Mouse (Mus musculus) embryo, embryonic 10 days (tissue): ENCODE data around the gene Itga3.
A peak's percentile ranks its signal among the peaks of the same experiment; 100 is the strongest.

Experiments
- DNase-seq: peaks from one replicate; pipeline ENCODE4 v3.0.0-alpha.2; 2015; ENCODE audit warnings: low spot score

The Itga3 gene

DNA sequence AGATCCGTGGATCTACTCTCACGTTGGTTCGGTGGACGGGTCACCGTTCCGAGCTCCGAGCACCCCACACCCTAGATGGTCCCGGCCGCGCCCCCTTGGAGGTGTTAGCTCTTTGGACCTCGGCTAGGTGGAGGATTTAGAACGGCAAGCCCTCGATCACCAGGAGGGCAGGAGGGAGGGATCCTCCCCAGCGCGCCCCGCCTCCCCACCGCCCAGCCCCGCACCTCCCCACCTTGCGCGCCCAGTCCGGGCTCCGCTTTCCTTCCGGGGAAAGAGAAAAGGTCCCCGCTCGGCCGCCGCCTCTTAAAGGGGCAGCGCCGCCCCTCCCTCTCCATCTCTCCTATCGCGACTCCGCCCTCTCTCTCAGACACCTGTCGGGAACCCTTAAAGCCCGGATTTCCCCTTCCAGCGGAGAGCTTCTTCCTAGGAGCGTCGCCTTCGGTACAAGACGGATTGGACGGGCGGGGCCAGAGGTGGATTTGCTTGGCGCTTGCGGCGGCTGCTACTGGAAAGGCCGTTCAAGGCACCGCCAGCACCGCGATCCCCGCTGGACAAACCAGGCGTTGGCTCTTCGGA, at the start of gene Itga3:
TSS of gene Itga3 (minus strand) at position 266 of the 576 bp plus-strand sequence.
- peak; percentile 79 for DNase-seq

DNA sequence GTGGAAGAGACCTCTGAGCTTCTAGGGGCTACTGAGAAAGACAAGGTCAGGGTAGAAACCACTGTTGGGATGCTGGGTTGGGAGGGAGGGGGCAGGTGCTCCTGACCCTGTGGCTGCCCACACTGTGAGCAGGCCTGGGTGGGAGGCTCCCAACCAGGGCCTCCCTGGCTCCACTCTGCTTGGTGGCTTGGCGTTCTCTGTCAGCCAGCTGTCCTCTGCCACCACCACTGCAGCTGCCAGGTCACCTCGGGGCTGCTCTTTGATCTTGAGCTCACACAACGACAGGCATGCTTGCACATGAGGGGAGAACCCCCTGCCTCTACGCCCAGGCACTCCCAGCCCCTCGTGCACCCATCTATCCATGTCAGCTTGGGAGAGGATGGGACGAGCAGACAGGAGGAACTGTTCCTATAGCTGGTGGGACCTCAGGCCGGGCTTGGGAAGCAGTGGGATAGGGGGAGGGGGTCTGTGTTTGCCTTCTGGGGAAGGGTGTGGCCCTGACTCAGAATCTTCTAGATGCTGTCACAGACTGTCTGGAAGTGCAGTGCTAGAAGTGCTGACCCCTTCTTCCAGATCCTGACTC, 48.9 kb upstream of the Itga3 start:
- no peak for DNase-seq

DNA sequence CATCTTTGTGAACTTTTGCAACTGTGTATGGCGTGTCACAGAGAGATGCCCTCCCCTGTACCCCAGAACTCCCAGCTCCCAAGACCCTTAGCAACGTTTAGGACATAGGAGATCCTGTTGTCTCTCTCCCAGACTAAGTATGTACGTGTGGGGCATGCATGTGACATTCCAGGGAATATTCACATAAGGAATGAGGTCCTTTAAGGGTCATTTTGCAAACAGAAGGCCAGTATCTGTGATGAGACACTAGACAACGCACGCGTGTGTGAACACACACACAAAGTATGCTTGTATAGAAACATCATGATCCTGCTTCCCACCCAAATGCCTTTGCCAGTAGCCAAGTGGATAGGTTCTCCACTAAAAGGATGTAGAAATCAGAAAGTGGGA, 45.5 kb upstream of the Itga3 start:
- no peak for DNase-seq

DNA sequence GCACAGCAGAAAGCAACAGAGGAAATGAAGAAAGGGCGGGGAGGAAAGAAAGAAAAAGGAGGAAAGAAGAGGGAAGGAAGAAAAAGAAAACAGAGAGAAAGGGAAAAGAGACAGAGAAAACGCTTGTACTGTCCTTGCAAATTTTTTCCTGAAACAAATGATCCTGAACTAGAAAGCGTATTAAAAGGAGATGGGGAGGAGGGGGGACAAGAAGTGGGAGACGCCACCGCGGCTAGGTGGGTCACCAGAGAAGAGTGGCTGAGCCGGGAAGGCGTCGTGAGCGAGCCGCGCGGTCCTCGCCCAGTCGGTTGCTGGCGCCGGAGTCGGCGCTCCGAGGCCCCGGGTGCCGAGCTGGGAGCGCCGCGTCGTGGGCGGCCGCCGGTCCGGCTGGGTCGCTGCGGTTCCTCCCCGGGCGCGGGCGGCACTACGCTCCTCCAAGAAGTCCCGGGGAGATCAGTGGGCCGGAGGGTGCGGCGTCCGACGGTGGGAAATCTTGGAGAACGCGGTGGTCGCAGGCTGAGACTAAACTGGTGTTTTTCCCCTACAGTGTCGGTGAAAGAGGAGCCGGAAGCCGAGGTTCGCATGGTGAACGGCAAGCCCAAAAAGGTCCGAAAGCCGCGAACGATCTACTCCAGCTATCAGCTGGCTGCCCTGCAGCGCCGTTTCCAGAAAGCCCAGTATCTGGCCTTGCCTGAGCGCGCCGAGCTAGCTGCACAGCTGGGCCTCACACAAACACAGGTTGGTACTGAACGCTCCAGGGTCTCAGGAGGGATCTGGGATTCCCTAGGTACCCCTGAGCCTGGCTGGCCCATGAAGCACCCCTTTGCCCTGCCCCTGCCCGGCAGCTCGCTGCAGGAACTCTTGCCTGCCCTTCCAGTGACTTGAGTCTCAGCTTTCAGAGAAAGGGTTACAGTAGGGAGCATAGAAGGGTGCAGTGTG, 44.8 kb upstream of the Itga3 start:
- no peak for DNase-seq

DNA sequence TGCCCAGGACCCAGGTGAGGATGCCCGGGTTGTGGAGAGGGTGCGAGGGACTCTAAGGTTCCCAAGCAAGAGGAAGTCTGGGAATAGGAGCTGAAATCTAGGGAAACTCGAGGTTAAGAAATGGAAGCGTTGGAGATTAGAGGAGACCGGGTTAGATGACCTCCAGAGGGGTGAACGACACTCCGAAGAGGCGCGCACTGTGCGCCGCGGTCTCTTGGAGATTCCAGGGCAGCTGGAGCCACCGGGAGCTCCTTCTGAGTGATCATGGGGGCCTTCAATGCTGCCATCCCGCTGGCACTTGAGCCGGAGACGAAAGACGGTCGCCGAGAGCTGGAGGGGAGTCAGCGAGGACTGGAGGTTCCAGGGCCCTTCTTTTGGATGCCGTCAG, 44.0 kb upstream of the Itga3 start:
- DNase-seq, result no peak

DNA sequence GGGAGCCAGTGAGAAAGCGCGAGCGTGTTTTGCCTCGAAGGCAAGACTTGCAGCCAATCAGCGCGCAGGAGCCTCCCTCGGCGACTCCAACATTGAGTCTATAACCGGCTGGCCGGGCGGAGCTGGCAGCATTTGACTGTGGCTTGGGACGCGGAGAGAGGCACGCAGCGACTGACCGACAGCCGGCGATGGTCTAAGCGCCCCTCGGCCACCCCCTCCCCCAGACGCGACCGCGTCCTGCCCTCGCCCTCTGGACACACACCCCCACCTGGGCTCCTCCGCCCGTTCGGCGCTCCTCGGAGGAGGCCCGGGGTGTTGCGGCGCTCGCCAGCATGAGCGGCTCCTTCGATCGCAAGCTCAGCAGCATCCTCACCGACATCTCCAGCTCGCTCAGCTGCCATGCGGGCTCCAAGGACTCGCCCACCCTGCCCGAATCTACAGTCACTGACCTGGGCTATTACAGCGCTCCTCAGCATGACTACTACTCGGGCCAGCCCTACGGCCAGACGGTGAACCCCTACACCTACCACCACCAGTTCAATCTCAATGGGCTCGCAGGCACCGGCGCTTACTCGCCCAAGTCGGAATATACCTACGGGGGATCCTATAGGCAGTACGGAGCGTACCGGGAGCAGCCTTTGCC, 43.5 kb upstream of the Itga3 start, which contains the start of gene Dlx3:
TSS of gene Dlx3 (plus strand) at position 130 of the 643 bp plus-strand sequence.
- peak; percentile 88 for DNase-seq

DNA sequence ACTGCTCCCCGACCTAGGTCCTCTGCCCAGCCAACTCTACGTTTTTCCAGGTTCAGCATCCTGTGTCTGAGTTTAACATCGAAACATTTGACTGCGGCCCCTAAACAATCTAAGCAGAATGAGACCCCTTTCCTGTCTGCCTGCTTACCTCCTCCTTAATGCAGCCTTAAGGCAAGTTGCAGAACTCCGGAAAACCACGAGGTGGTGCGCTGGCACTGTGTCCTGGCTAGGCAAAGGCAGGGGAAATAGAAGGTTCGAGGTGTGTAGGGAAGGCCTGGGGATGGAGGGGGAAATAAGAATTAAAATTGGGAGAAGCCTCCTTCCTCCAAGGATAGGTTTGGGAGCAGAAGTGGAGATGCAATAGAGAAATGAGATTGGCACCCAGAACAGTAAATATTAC, 41.9 kb upstream of the Itga3 start:
- DNase-seq, result peak; percentile 91

DNA sequence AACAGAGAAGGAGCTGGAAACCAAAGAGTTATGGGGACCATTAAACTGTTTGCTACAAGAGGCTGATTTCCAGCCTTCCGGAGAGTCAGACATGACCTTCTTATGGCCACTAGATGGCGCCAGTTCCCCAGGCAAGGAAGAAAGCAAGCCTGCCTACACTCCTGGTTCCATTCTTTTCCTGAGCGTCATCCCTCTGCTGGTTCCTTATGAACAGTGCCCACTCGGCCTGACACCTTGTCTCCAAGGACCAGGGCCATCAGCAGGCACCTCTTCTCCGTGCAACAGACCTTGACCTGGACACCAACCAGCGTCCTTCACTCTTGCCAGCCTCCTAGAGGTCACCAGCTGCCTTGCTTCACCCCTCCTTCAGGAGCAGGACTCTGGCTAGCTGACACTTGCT, 40.4 kb upstream of the Itga3 start:
- DNase-seq, result peak; percentile 93

DNA sequence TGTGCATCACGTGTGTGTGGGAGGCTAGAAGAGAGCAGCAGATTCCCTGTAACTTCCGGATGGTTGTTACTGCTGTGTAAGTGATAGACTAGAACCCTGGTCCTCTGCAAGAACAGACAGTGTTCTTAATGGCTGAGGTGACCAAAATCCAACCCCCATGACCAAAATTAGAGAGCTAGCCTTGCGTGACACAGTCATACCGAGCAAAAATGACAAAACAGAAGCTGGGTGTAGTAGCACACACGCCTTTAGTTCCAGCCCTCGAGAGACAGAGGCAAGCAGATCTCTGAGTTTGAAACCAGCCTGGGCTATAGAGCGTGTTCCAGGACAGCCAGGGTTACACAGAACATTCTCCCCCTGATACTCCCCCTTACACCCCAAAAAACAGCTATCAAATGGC, 33.5 kb upstream of the Itga3 start:
- DNase-seq, result no peak

DNA sequence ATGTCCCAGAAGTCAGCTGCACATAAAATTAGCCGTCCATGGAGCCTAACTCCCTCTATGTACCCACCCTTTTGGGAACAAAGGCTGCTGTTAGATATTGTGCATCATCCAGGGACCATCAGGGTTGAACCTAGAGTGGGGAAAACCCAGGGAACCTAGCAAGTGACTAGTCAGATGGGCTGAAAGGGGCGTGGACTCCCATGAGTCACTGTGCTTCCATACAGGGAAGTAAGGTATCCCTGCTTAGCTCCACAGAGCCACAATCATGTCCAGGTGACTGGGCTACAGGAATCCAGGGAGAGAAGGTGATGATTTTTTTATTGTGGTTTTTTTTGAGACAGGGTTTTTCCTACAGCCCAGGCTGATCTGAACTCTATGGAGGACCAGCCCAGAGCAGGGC, 32.4 kb upstream of the Itga3 start:
- DNase-seq, result no peak

DNA sequence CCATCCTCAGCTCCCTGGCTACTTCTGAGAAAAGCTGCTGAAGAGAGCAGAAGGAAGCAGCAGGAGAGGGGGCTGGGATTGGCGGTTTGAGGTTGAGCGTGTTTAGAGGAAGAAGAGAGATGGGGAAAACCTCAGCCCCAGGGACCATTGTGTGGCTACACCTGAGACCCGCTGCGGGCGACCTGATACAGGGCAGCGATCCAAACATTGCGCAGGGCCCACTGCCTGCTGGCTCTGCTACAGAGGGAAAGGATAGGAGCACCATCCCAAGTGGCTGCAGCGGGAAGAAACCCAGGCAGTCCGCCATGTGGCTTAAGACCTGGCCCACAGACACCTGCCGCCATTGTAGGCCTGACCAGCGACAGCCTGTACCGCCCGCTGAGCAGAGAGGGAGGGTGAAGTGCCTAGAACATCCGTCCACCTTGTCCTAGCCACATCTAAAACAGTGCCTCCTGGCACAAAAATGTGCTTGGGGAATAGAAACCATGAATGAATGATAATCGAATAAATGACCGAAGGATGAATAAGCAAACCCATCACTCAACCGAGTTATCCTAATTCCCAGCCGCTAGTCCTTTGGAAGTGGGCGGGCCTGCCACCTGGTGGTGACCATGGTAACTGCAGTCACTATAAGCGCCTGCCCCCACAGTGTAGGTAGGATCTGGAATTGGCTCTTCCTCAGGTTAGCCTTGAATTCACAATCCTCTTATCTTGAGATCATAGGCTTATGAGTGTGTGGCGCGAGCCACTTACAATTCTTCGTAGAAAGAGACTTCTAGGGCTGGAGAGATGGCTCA, 30.0 kb upstream of the Itga3 start:
- peak; percentile 89 for DNase-seq

DNA sequence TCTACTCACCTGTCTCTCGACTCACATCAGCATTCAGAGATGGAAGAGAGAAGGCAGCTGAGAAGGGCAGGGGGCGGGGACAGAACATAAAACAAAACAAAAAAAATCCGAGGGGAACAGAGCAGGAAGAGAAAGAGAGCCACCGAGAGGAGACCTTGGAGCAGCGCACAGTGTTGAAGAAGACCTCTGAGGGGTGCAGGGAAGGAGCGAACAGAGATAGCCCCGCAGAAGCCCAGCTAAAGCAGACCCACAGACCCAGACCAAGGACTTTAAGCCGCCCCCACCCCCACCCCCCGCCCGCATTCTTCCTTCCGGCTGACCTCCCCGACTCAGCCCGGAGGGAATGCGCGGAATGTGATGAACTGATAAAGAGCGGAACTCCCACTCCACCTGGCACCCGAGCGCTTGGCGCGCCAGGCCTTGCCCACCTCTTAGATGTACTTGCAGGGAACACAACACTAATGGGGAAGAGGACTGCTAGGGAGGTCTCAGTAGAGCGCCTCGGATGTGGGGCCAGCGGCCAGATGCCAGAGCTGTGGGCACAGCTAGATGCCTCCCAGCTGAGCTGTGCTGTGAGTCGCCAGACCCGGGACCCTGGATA, 28.8 kb upstream of the Itga3 start:
- DNase-seq, result peak; percentile 72

DNA sequence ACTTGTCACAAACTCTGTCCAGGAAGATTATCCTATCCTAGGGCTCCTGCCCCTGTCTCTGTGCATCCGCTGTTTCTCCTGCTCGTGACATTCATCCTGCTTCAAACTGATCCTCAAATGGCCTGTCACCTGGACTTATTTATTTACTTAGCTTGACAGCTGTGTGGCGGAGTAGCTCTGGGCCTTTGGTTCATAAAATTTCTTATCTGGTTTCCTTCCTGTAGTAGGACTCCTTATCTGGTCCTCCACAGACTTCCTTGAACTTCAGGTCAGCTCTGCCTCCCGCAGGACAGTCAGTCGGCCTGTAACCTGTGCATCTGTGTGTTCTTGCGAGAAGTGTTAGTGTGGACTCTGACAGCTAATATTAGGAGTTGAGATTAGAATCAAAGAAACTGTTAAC, 27.7 kb upstream of the Itga3 start:
- no peak for DNase-seq

DNA sequence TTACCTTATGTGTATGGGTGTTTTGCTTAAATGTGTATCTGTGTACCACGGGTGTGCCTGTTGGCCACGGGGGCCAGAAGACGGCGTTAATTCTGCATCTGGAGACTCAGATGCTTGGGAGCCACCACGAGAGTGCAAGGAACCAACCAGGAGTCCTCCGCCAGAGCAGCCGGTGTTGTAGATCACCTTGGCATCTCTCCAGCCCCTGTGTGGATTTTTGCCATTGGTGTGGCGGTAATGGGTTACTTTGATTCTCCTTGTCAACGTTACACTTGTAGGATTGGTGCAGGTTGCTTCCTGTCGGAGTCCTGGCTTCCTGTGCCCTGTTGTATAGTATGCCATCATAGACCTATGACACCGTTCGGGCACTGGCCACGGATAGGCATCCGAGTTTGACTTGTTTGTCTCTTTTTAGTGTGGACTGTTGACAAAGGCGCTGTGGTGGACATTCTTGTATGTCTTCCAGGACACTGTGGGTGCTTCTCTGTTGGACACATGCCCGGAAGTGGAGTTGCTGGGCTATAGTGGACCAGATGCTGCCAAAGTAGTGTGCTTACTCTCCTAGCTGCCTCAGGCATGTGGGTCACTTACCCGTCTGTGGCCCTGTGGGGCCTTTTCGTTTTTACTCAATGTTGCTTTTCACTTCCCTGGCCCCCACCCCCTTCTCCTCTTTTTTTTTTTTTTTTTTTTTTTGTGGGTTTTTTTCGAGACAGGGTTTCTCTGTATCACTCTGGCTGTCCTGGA, 25.7 kb upstream of the Itga3 start:
- no peak for DNase-seq

DNA sequence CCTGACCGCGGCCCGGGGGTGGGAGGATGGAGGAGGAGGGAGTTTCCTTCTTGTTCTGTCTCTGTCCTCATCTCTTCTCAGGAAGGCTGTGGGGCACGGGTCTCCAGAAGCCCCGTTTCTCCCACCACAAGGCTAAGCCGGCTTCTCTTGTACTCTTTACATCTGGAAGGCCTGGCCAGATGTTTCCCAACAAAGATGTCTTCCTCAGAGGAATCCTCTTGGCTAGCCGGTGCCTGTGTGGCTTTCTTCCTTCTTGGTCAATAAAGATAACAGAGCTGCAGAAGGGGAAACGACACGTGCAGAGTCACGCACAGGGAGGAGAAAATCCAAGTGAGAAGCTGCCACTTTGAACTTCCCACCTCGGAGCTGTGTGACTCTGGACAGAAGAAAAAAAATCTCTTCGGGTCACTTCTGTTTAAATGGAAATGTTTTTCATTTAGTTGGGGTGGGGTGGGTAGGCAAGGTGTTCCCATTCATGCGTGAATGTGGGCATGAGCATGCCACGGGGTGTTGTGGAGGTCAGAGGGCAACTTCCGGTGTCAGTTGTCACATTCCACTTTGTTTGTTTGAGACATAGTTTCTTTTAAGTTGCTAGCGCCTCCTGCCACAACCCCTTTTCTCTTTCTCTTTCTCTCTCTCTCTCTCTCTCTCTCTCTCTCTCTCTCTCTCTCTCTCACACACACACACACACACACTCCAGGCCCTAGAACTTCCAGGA, 24.6 kb upstream of the Itga3 start:
- peak; percentile 56 for DNase-seq

DNA sequence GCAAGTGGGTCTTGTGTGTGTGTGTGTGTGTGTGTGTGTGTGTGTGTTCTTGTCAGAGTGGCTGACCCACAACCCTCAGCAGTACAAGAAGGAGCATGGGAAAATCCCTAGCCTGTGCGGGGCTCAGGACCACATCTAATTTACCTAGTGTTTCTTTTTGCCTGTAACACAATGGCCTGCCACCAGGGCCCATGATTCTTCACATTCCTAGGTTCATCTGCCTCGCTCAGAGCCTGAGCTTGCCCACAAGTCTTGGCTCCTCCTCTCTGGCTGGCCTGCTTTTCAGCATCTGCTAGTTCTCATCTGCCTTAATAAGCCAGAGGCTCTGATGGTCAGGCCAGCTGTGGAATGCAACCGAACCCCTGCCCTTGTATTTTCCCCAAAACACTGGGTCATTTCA, 23.8 kb upstream of the Itga3 start:
- peak; percentile 75 for DNase-seq

DNA sequence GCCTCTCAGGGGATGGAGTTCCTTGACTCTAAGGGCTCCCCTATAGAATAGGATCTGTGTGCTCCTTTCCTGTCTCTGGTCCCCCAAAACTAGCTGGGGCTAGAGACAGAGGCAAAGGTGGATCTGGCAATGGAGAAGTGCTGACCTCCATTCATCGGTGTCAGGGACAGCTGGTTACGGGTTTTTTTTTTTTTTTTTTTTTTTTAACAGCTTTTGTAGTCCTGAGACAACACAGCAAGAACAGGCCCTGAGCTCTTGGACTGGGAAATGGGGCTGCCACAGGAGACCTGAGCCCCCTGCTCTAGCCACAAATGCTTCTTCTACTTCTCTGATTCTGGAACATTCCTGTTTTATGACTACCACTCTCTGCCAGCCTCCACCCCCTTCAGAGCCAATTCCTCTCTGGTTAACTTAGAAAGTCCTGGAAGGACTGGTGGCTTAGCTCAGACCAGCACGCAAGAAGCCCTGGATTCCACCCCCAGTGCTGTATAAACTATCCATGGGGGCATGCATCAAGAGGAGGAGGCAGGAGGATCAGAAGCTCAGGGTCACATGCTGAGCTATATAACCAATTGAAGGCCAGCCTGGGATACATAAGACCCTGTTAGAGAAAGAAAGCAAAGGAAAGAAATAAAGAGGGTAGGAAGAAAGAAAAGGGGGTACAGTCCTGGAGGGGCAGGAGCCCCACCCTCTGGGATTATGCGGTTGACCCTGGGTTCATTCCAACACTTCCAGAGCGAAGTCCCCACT, 21.9 kb upstream of the Itga3 start:
- no peak for DNase-seq

DNA sequence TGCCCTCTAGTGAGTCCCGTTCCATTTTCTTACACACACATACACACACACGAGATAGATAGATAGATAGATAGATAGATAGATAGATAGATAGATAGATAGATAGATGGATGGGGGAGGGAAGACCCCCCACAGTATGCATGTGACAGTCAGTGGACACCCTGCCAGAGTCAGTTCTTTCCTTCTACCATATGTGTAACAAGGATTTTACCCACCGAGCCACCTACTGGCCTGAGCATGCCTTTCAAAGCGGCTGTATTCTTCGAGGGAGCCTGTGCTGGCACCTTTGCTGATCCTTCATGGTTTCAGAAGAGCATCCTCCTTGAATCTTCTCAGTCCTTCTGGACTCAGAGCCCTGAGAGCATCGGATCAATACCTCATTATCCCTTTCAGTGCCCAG, 21.3 kb upstream of the Itga3 start:
- no peak for DNase-seq
